Mouse (Mus musculus) embryonic fibroblast, embryonic 13.5 days (primary cell): ENCODE results near the gene 1110008P14Rik.

ENCODE experiments used
- CTCF ChIP-seq: IDR thresholded peaks from 2 replicates; pipeline ENCODE4 v1.5.1; 2011; ENCODE audit warnings: mild to moderate bottlenecking, control low read depth, low read length, moderate library complexity, borderline replicate concordance; ENCODE audit not compliant: insufficient read depth
- POLR2A ChIP-seq: IDR thresholded peaks from 2 replicates; pipeline ENCODE4 v1.6.1; 2011; ENCODE audit warnings: low read depth, mild to moderate bottlenecking, control low read depth, low read length, moderate library complexity

- no peak for TF ChIP-seq CTCF
- no peak for TF ChIP-seq POLR2A
Measured at GRCm38 (mm10) chr2:32390871-32391270, 9.1 kb upstream of the 1110008P14Rik start.
